Mouse (Mus musculus): Measurements from ENCODE around the gene Pigk.
A peak's percentile ranks its signal among the peaks of the same experiment; 100 is the strongest.

DNA sequence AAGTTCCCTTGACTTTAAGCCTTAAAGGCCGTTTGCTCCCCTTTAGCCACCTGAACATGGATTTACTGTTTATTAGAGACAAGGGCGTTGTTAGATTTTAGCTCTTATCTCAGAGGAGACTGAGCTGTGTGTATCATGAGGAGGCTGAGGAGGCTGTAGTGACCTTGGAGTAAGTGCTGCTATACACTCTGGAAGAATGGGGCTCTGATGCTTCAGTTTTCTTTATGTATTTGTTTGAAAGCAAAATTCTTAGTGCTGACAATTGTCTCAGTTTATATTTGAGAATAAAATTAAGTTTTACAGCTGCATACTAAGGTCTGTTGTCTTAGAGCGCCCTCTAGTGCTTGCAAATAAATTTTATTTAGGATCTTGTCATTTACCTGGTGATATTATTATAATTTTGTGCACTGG, 35.6 kb downstream of the Pigk start:
- peak; percentile 40; the same call in 1 of the 2 replicates for TF ChIP-seq CTCF (IDR thresholded peaks at IDR 0.05; ENCODE audit: borderline replicate concordance, extremely low read depth, insufficient read depth, insufficient read length)
- TF ChIP-seq POLR2A (IDR thresholded peaks at IDR 0.05; ENCODE audit: borderline replicate concordance, extremely low read depth, insufficient read depth, insufficient read length, poor library complexity, severe bottlenecking), result no peak

All from brain, embryonic 14.5 days (tissue).